Mouse (Mus musculus): ENCODE data around the gene Mpp1.
A peak's percentile ranks its signal among the peaks of the same experiment; 100 is the strongest.
"Not testable (repeated sequence)": the region's sequence is repeated elsewhere in the genome, so short reads cannot be mapped to it uniquely, and the experiment has no call there.

Mpp1 gene

GRCm38 (mm10) chrX:75130467-75131160, at the start of gene Mpp1:
Mpp1 (minus strand) TSS chrX:75131016.
- DNase-seq (ENCODE audit: low read depth, low spot score), result peak; percentile 53

- DNase-seq (ENCODE audit: low read depth, low spot score), result no peak
Observed at GRCm38 (mm10) chrX:75163670-75164069, 32.9 kb upstream of the Mpp1 start, which contains the start of gene Smim9. Smim9 (minus strand) TSS chrX:75163770.

GRCm38 (mm10) chrX:75155576-75156243, 24.9 kb upstream of the Mpp1 start:
- DNase-seq (ENCODE audit: low read depth, low spot score), result no peak

DNA sequence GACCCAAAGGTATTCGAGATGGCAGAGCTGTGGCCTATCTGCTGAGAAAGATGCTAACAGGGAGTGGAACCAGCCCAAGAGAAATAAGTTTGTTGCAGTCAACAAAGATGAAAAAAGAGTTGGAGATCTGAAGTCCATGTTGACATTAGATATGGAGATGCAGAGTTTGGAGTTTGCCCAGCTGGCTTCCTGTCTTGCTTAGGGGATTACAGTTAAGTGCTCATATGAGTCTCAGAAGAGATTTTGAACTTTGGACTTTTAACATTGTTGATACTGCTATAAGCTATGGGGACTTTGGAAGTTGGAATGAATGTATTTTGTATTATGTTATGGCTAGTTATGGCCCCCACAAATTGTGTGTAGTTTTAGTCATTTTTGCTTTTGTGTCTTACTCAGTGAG, 21.4 kb upstream of the Mpp1 start:
- DNase-seq (ENCODE audit: low read depth, low spot score), result no peak

DNA sequence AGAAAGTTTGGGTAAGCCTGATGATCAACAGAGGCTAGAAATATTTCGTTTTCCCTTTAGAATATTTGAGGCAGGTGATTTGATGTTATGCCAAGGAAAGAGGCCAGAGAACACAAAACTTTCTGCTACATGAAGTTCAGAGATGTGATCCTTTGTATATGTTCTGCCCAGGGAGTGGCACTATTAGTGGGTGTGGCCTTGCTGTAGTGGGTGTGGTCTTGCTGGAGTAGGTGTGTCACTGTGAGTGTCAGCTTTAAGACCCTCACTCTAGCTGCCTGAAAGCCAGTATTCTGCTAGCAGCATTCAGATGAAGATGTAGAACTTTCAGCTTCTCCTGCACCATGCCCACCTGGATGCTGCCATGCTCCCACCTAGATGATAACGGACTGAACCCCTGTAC, 19.5 kb upstream of the Mpp1 start:
- no peak for DNase-seq (ENCODE audit: low read depth, low spot score)

GRCm38 (mm10) chrX:75148414-75148813, 17.6 kb upstream of the Mpp1 start:
- no peak for DNase-seq (ENCODE audit: low read depth, low spot score)

DNA sequence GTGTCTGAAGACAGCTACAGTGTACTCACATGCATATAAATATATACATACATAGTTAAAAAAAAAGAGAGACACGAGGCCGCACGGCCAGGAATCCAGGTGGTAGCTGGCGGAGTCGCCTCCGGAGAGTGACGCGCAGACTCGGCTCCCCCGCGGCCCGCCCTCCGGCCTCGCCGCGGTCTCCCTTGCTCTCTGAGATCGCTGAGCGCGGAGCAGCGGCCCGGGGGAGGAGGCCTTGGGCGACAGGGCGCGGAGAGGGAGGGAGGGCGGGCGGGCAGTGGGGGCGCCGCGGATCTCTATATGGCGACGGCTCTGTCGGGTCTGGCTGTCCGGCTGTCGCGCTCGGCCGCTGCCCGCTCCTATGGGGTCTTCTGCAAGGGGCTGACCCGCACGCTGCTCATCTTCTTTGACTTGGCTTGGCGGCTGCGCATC, 12.3 kb upstream of the Mpp1 start:
- DNase-seq (ENCODE audit: low read depth, low spot score), result not testable (repeated sequence)

GRCm38 (mm10) chrX:75138182-75138581, 7.4 kb upstream of the Mpp1 start:
- DNase-seq (ENCODE audit: low read depth, low spot score), result no peak

- no peak for DNase-seq (ENCODE audit: low read depth, low spot score)
Observed at GRCm38 (mm10) chrX:75137729-75138128, 6.9 kb upstream of the Mpp1 start.

DNA sequence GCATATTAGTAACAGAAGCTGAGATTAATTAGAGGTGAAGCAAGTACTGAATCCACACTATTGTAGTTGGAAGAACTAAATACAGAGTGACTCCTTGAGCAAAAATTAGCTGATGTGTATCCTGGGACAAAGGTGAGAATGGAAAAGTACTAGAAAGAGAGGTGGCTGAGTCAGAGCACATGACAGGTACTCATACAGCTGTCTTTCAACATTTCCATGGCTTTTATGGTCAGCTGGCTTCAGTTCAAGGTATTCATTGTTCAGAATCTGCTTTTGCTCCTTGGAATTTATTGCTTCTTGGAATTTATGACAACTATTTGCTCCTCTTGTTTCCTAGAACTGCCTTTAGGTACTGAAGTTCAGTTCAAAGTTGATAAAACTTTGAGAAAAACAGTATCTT, 6.1 kb upstream of the Mpp1 start:
- DNase-seq (ENCODE audit: low read depth, low spot score), result no peak

GRCm38 (mm10) chrX:75129474-75129873, 1.3 kb downstream of the Mpp1 start:
- no peak for DNase-seq (ENCODE audit: low read depth, low spot score)

DNA sequence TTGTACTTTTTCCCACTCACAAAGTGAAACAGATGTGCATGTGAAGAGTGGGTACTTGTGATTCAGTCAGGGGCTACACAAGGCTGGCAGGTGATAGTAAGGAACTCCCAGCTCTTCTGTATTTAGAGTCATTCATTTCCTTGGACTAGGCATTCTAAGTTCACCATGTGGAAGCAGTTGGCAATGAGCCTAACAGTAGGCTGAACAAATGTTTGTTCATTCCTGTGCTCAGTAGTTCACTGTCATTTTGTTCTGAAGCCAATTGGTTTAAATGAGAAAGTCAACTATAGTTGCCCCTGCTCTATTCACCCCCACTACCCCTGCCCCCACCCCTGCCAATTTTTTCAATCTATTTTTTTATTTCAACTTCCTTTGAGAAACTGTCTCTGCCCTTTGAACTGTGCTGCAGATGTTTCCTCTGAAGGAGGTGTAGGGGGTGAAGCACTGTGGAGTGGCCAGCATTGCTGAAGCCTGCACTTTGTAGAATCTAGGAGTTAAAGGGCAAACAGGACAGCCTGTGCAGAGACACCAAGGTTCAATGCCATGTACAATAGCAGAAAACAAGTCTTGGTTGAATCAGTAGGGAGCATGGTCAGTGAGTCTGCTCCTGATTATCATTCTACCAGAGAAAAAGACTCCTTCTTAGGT, 2.4 kb downstream of the Mpp1 start:
- no peak for DNase-seq (ENCODE audit: low read depth, low spot score)

DNA sequence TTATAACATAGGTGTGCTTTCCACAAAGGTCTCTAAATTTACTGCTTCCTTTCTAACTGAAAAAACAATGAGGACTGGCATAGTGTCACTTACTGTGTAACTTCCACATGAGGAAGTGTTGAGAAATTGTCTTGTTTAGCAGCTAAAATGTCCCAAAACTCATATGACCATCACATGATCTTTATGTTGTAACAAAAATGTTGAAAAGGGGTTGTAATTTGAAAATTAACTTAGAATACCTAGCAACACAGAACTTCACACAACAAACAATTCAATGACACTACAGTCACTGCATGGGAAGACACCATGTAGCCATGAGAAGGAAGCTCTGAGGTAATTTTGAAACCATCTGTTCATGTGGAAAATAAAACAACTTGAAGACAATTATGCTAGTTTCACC, 3.9 kb downstream of the Mpp1 start:
- DNase-seq (ENCODE audit: low read depth, low spot score), result no peak

GRCm38 (mm10) chrX:75125606-75126005, 5.2 kb downstream of the Mpp1 start:
- DNase-seq (ENCODE audit: low read depth, low spot score), result no peak

GRCm38 (mm10) chrX:75115550-75115949, 15.3 kb downstream of the Mpp1 start:
- DNase-seq (ENCODE audit: low read depth, low spot score), result no peak

DNA sequence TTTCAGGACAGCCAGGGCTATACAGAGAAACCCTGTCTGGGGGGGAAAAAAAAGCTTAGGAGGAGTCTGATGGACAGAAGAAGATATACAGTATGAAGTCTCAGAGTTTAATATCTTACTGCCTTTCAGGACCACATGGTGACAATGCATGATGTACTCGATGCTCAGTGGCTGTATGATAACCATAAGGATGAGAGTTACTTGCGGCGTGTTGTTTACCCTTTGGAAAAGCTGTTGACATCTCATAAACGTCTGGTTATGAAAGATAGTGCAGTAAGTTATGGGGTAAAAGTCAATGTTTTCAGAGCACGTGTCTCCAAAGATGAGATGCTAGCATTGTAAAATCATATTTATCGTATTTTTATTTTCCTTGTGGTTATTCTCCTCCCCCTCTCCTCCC, 28.5 kb downstream of the Mpp1 start:
- no peak for DNase-seq (ENCODE audit: low read depth, low spot score)

- DNase-seq (ENCODE audit: low read depth, low spot score), result no peak
Observed at GRCm38 (mm10) chrX:75098799-75099198, 32.0 kb downstream of the Mpp1 start.

- DNase-seq (ENCODE audit: low read depth, low spot score), result no peak
Observed at GRCm38 (mm10) chrX:75096163-75096770, 34.5 kb downstream of the Mpp1 start.

DNA sequence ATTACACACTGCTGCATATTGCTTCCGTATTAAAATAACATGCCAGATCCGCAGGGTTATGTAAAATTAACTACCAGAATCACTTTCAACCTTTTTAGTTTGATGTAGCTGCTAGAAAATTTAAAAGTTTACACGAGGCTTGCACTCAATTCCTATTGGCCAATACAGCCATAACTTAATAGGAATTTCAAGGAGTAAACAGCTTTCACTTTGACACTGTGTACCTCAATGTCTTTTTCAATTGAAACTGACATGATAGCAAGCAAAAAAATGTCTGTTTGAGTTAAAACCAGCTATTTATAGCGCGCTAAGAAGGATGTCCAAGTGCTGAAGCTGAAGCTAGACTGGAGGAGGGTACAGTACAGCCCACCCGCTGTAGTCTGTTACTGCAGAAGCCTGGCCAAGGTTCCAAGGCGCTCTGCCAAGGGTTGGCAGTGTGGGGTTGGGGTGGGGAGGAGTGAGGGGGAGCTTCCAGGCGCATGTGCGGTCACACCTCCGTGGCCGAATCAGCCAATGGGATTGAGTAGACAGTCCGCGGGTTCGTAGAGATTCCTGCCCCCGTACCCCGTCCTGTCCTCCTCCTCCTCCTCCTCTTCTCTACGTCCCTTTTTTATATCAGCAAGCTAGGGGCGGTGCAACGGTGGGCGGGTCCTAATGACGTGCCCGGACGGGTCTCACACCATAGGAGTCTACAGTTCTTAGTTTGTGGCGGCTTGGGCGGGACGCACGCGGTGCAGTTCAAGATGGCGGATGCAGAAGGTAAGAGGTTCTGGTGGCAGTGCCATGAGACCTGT, 35.2 kb downstream of the Mpp1 start, which contains the start of gene Dkc1:
Gene Dkc1 (plus strand): TSS at position 486 of the 794 bp plus-strand sequence.
- peak; percentile 92 for DNase-seq (ENCODE audit: low read depth, low spot score)

DNA sequence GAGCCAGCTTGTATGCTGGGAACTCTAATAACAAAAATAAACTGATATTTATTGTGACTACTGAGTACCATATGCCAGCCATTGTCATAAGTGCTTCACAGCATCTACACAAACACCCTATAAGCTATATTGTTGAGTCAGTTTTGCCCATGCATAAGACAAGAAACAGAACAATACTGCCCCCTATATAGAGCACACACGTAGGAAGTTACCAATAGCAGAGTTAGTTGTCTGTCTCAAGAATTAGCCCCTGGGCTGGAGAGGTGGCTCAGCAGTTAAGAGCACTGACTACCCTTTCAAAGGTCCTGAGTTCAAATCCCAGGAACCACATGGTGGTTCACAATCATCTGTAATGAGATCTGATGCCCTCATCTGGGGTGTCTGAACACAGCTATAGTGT, 45.2 kb downstream of the Mpp1 start:
- no peak for DNase-seq (ENCODE audit: low read depth, low spot score)

DNA sequence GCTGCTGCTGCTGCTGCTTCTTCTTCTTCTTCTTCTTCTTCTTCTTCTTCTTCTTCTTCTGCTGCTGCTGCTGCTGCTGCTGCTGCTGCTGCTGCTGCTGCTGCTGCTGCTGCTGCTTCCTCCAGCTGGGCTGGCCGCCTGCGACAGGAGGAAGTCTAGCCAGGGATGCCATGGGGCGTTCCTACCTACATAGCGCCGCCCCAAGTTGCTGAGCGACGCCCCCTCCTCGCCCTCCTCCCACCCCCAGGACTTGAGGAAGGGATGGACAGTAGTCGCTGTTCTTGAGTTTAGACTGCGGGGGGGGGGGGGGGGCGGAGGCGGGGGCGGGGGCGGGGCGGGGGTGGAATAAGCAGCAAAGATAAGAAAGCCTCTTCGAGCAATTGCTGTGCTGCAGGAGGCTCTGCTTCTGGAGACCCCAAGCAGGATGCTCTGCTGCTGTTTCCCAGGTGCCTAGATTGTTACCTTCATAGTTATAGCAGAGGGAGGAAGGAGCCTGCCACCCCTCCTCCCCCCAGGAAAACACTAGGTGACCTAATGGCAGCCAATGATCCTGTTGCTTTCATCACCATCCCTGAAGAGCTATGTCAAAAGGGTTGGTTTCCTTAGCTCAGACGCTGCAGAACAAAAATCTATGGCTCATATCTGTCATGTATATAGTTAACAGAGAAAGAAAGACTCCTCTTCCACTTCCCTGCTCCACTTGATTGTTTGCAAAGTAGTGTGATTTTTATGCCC, 45.9 kb downstream of the Mpp1 start, which contains the start of gene Gab3:
Gene Gab3 (minus strand): TSS at position 685 of the 735 bp plus-strand sequence.
- DNase-seq (ENCODE audit: low read depth, low spot score), result no peak
